Mouse (Mus musculus) midbrain, embryonic 11.5 days (tissue): ENCODE results near the gene Snrpc. TPM values are rescaled to one million over a fixed set of nuclear protein-coding genes. Genes with fewer than 3 reads are reported as not detected.

Experiments
- ATAC-seq: fragments of 200-750 bp; cut with Nextera tagmentation; 2 replicates; pipeline ENCODE4 v1.8.0; 2017; ENCODE audit warnings: moderate TSS enrichment, moderate library complexity; ENCODE audit not compliant: low FRiP score
- DNase-seq: peaks from one replicate; pipeline ENCODE4 v3.0.0; 2015; ENCODE audit warnings: low spot score; ENCODE audit errors: missing footprints
- H3K27ac ChIP-seq: fragments of 300-500 bp; sonication (generic); 2 replicates; pipeline ENCODE4 v1.5.1; 2014; ENCODE audit warnings: low read depth, low read length
- H3K27me3 ChIP-seq: fragments of 300-500 bp; sonication (generic); 2 replicates; pipeline ENCODE4 v1.6.1; 2014; ENCODE audit warnings: mild to moderate bottlenecking, low read length, moderate library complexity, mixed read lengths; ENCODE audit not compliant: control insufficient read depth, insufficient read depth
- H3K36me3 ChIP-seq: fragments of 300-500 bp; sonication (generic); 2 replicates; pipeline ENCODE4 v1.6.1; 2014; ENCODE audit warnings: mild to moderate bottlenecking, low read length, moderate library complexity, mixed read lengths; ENCODE audit not compliant: control insufficient read depth, insufficient read depth
- H3K4me1 ChIP-seq: fragments of 300-500 bp; sonication (generic); 2 replicates; pipeline ENCODE4 v1.6.1; 2014; ENCODE audit warnings: low read length; ENCODE audit not compliant: control insufficient read depth, insufficient read depth
- H3K4me2 ChIP-seq: fragments of 300-500 bp; sonication (generic); 2 replicates; pipeline ENCODE4 v1.6.1; 2014; ENCODE audit warnings: mild to moderate bottlenecking, moderate library complexity
- H3K4me3 ChIP-seq: fragments of 300-500 bp; sonication (generic); 2 replicates; pipeline ENCODE4 v1.5.1; 2014; ENCODE audit warnings: low read depth, low read length
- H3K9ac ChIP-seq: fragments of 300-500 bp; sonication (generic); 2 replicates; pipeline ENCODE4 v1.6.1; 2014; ENCODE audit warnings: low read length
- H3K9me3 ChIP-seq: fragments of 300-500 bp; sonication (generic); 2 replicates; pipeline ENCODE4 v1.6.1; 2016; ENCODE audit warnings: low read length; ENCODE audit not compliant: control insufficient read depth
- WGBS: fragments of 180-500 bp; shearing (Covaris S2); extraction: QIAGEN DNeasy Blood & Tissue Kit; methylation state at CpG from one replicate; pipeline ENCODE4 v1.1.7; 2014; 5-methylcytosine and 5-hydroxymethylcytosine counted together
- polyA plus RNA-seq: library from polyadenylated mRNA; unstranded; fragments of >200 nt; fragmentation: Nextera tagmentation; extraction: Ambion mirVana; gene quantifications from 2 replicates; pipeline ENCODE4 v1.2.1, GENCODE M21; 2014

Gene Snrpc
- polyA plus RNA-seq, 1 experiment from 2014 or later = 416 TPM

GRCm38 (mm10) chr17:27874510-27874909 is 36.6 kb downstream of the Snrpc start:
- 77% methylated on average over 5 of the region's 5 CpGs for WGBS
- no peak overlapping the region for H3K4me2 ChIP-seq
- no peaks in the 10 kb centered on the region for H3K4me1 ChIP-seq
- H3K4me3 ChIP-seq = no peak overlapping the region
- no peak for ATAC-seq
- H3K9me3 ChIP-seq = no peaks in the 10 kb centered on the region
- H3K27ac ChIP-seq = no peak overlapping the region
- DNase-seq = no peak
- H3K27me3 ChIP-seq = no peaks in the 10 kb centered on the region
- H3K9ac ChIP-seq = no peak overlapping the region
- no peaks in the 10 kb centered on the region for H3K36me3 ChIP-seq

GRCm38 (mm10) chr17:27881518-27881917 is 43.6 kb downstream of the Snrpc start:
- Histone ChIP-seq H3K4me1 (no peaks in the 10 kb centered on the region), H3K27me3 (no peaks in the 10 kb centered on the region), H3K27ac (no peak overlapping the region), H3K4me2 (no peak overlapping the region), H3K9me3 (no peaks in the 10 kb centered on the region), H3K36me3 (peaks cover 6% of the 10 kb centered on the region; the same call in 1 of the 2 replicates), H3K9ac (no peak overlapping the region), H3K4me3 (no peak overlapping the region)
- ATAC-seq (no peak), DNase-seq (peak; percentile 84)
- WGBS = 71% methylated on average over 11 of the region's 11 CpGs

- no peak for DNase-seq
- Histone ChIP-seq H3K4me1 (no peaks in the 10 kb centered on the region), H3K9ac (no peak overlapping the region), H3K36me3 (peaks cover 8% of the 10 kb centered on the region; the same call in 1 of the 2 replicates), H3K27me3 (no peaks in the 10 kb centered on the region), H3K4me2 (no peak overlapping the region), H3K4me3 (no peak overlapping the region), H3K27ac (no peak overlapping the region), H3K9me3 (no peaks in the 10 kb centered on the region)
- 87% methylated on average over 8 of the region's 8 CpGs for whole genome bisulfite sequencing
- no peak for ATAC-seq
Measured at GRCm38 (mm10) chr17:27883129-27883528, 45.2 kb downstream of the Snrpc start.

- Histone ChIP-seq H3K36me3 (peaks cover 8% of the 10 kb centered on the region; the same call in 1 of the 2 replicates), H3K27me3 (no peaks in the 10 kb centered on the region), H3K4me2 (no peak overlapping the region), H3K27ac (no peak overlapping the region), H3K4me1 (no peaks in the 10 kb centered on the region), H3K9me3 (no peaks in the 10 kb centered on the region), H3K4me3 (no peak overlapping the region), H3K9ac (no peak overlapping the region)
- 96% methylated on average over 6 of the region's 6 CpGs for WGBS
- DNase-seq (no peak), ATAC-seq (no peak)
Measured at GRCm38 (mm10) chr17:27883994-27884393, 46.0 kb downstream of the Snrpc start.

- Histone ChIP-seq H3K27ac (no peak overlapping the region), H3K4me1 (no peaks in the 10 kb centered on the region), H3K9me3 (no peaks in the 10 kb centered on the region), H3K27me3 (no peaks in the 10 kb centered on the region), H3K36me3 (peaks cover 6% of the 10 kb centered on the region; the same call in 1 of the 2 replicates), H3K4me2 (no peak overlapping the region), H3K9ac (no peak overlapping the region), H3K4me3 (no peak overlapping the region)
- no peak for ATAC-seq
- 82% methylated on average over 19 of the region's 19 CpGs for WGBS
- DNase-seq = no peak
Measured at GRCm38 (mm10) chr17:27886499-27887210, 48.7 kb downstream of the Snrpc start.

Other genes with a start within 250 kb of the Snrpc start
- gene Nudt3, start 214.7 kb upstream of the Snrpc start, polyA plus RNA-seq = 44.5 and 46.0 TPM in 2 replicates
- not detected in 2 replicates for gene RPS10-NUDT3, start 202.9 kb upstream of the Snrpc start, polyA plus RNA-seq
- gene Rps10, start 201.5 kb upstream of the Snrpc start, polyA plus RNA-seq = 845 and 859 TPM in 2 replicates
- gene Pacsin1, start 182.6 kb upstream of the Snrpc start, polyA plus RNA-seq = 3.1 and 4.5 TPM in 2 replicates
- gene Spdef, start 109.2 kb upstream of the Snrpc start, polyA plus RNA-seq = 0.25 TPM in 1 of 2 replicates, not detected in the other
- 8.7 and 10.9 TPM in 2 replicates for gene D17Wsu92e, start 17.5 kb upstream of the Snrpc start, polyA plus RNA-seq
- gene Uhrf1bp1, start 18.3 kb downstream of the Snrpc start, polyA plus RNA-seq = 4.9 TPM in 2 replicates
- 22.5 and 23.7 TPM in 2 replicates for gene Anks1, start 71.2 kb downstream of the Snrpc start, polyA plus RNA-seq
- 95.0 and 103 TPM in 2 replicates for gene Taf11, start 71.7 kb downstream of the Snrpc start, polyA plus RNA-seq
- gene Tcp11, start 242.5 kb downstream of the Snrpc start, polyA plus RNA-seq = 0.70 and 1.0 TPM in 2 replicates